Mouse (Mus musculus): ENCODE results near the gene Nat9.

- no peak for TF ChIP-seq CTCF (conservative IDR thresholded peaks at IDR 0.05; ENCODE audit: low read length)
- TF ChIP-seq NANOG (IDR thresholded peaks at IDR 0.05; ENCODE audit: borderline replicate concordance, low read length): no peak
Observed at GRCm38 (mm10) chr11:115151755-115152429, 35.8 kb downstream of the Nat9 start.

Measured in E14TG2a.4 (cell line).